Mouse (Mus musculus) limb, embryonic 10.5 days (tissue): ENCODE results near the gene Olfr557. TPM values are rescaled to one million over a fixed set of nuclear protein-coding genes. Genes with fewer than 3 reads are reported as not detected.
A peak's percentile ranks its signal among the peaks of the same experiment; 100 is the strongest.

Source experiments
- DNase-seq: peaks from one replicate; pipeline ENCODE4 v3.0.0-alpha.2; 2017; ENCODE audit warnings: low spot score
- H3K27ac ChIP-seq: fragments of 300-500 bp; sonication (generic); 2 replicates; pipeline ENCODE4 v1.5.1; 2016; ENCODE audit warnings: mild to moderate bottlenecking
- H3K27me3 ChIP-seq: fragments of 300-500 bp; sonication (generic); 2 replicates; pipeline ENCODE4 v1.6.1; 2016; ENCODE audit warnings: low read depth, mild to moderate bottlenecking; ENCODE audit not compliant: poor library complexity, severe bottlenecking
- H3K36me3 ChIP-seq: fragments of 300-500 bp; sonication (generic); 2 replicates; pipeline ENCODE4 v1.6.1; 2016; ENCODE audit warnings: mild to moderate bottlenecking, moderate library complexity
- H3K4me1 ChIP-seq: fragments of 300-500 bp; sonication (generic); 2 replicates; pipeline ENCODE4 v1.6.1; 2016
- H3K4me3 ChIP-seq: fragments of 300-500 bp; sonication (generic); 2 replicates; pipeline ENCODE4 v1.5.1; 2016; ENCODE audit warnings: mild to moderate bottlenecking, moderate library complexity
- H3K9me3 ChIP-seq: fragments of 300-500 bp; sonication (generic); replicated peaks from 2 replicates; pipeline ENCODE4 v1.6.1; 2016; ENCODE audit warnings: mild to moderate bottlenecking
- WGBS: fragments of 180-500 bp; shearing (Covaris S2); methylation state at CpG from one replicate; pipeline ENCODE4 v1.1.7; 2016; 5-methylcytosine and 5-hydroxymethylcytosine counted together
- polyA plus RNA-seq: library from polyadenylated mRNA; unstranded; fragments of >200 nt; fragmentation: Nextera tagmentation; extraction: Ambion mirVana; gene quantifications from 2 replicates; pipeline ENCODE4 v1.2.1, GENCODE M21; 2016

The Olfr557 gene
- not detected in 2 replicates for polyA plus RNA-seq

- Histone ChIP-seq H3K4me3 (no peak within 1 kb of the TSS), H3K36me3 (no peaks in the 10 kb centered on the region), H3K27ac (no peak within 1 kb of the TSS), H3K9me3 (no peaks in the 10 kb centered on the region), H3K27me3 (no peaks in the 10 kb centered on the region), H3K4me1 (no peaks in the 10 kb centered on the region)
- WGBS = 84% methylated on average over 5 of the region's 5 CpGs
- peak; percentile 62 for DNase-seq
These were observed at the start of gene Olfr557 for GRCm38 (mm10) chr7:102695358-102696125. Gene Olfr557 (plus strand): TSS chr7:102695910.

- no peaks in the 10 kb centered on the region for H3K27me3 ChIP-seq
- H3K36me3 ChIP-seq = no peaks in the 10 kb centered on the region
- no peak for DNase-seq
- H3K4me3 ChIP-seq = no peak within 1 kb of the TSS
- no peaks in the 10 kb centered on the region for H3K4me1 ChIP-seq
- H3K27ac ChIP-seq = no peak within 1 kb of the TSS
- H3K9me3 ChIP-seq = no peaks in the 10 kb centered on the region
- 71% methylated on average over 1 of the region's 1 CpGs for whole genome bisulfite sequencing
These were observed 37.2 kb upstream of the Olfr557 start, which contains the start of gene Olfr555 for GRCm38 (mm10) chr7:102658523-102658922. Gene Olfr555 (plus strand): TSS chr7:102658823.

- H3K27me3 ChIP-seq = no peaks in the 10 kb centered on the region
- WGBS = 56% methylated on average over 3 of the region's 3 CpGs
- H3K36me3 ChIP-seq = no peaks in the 10 kb centered on the region
- no peak within 1 kb of the TSS for H3K4me3 ChIP-seq
- no peak for DNase-seq
- no peak within 1 kb of the TSS for H3K27ac ChIP-seq
- H3K4me1 ChIP-seq = no peaks in the 10 kb centered on the region
- H3K9me3 ChIP-seq = no peaks in the 10 kb centered on the region
These were observed 31.1 kb upstream of the Olfr557 start, which contains the start of gene Olfr556 for GRCm38 (mm10) chr7:102664599-102664998. Gene Olfr556 (plus strand): TSS chr7:102664899.

GRCm38 (mm10) chr7:102665378-102665777 lies 30.3 kb upstream of the Olfr557 start:
- Histone ChIP-seq H3K27ac (no peak overlapping the region), H3K27me3 (no peaks in the 10 kb centered on the region), H3K9me3 (no peaks in the 10 kb centered on the region), H3K36me3 (no peaks in the 10 kb centered on the region), H3K4me3 (no peak overlapping the region), H3K4me1 (no peaks in the 10 kb centered on the region)
- WGBS = 41% methylated on average over 2 of the region's 2 CpGs
- DNase-seq = no peak

- no peaks in the 10 kb centered on the region for H3K4me1 ChIP-seq
- no peak for DNase-seq
- WGBS = 90% methylated on average over 2 of the region's 2 CpGs
- no peak overlapping the region for H3K4me3 ChIP-seq
- H3K27me3 ChIP-seq = no peaks in the 10 kb centered on the region
- H3K36me3 ChIP-seq = no peaks in the 10 kb centered on the region
- H3K27ac ChIP-seq = no peak overlapping the region
- no peaks in the 10 kb centered on the region for H3K9me3 ChIP-seq
These were observed 19.5 kb upstream of the Olfr557 start for GRCm38 (mm10) chr7:102676225-102676624.

GRCm38 (mm10) chr7:102681916-102682315 lies 13.8 kb upstream of the Olfr557 start:
- Histone ChIP-seq H3K36me3 (no peaks in the 10 kb centered on the region), H3K4me3 (no peak overlapping the region), H3K4me1 (no peaks in the 10 kb centered on the region), H3K27ac (no peak overlapping the region), H3K9me3 (no peaks in the 10 kb centered on the region), H3K27me3 (no peaks in the 10 kb centered on the region)
- 96% methylated on average over 1 of the region's 1 CpGs for WGBS
- DNase-seq = no peak

GRCm38 (mm10) chr7:102686944-102687501 lies 8.7 kb upstream of the Olfr557 start, which contains the start of gene Trim68:
Gene Trim68 (minus strand): TSS chr7:102687327.
- H3K9me3 ChIP-seq = no peaks in the 10 kb centered on the region
- H3K36me3 ChIP-seq = no peaks in the 10 kb centered on the region
- peaks cover 5% of the 10 kb centered on the region; the same call in 1 of the 2 replicates for H3K4me1 ChIP-seq
- peak within 1 kb of the TSS; percentile 90 for H3K27ac ChIP-seq
- under 1% methylated on average over 40 of the region's 40 CpGs for WGBS
- peak; percentile 91 for DNase-seq
- H3K4me3 ChIP-seq = peak within 1 kb of the TSS; percentile 69
- H3K27me3 ChIP-seq = no peaks in the 10 kb centered on the region

- DNase-seq = no peak
- Histone ChIP-seq H3K27me3 (no peaks in the 10 kb centered on the region), H3K4me1 (no peaks in the 10 kb centered on the region), H3K4me3 (no peak overlapping the region), H3K9me3 (no peaks in the 10 kb centered on the region), H3K36me3 (no peaks in the 10 kb centered on the region), H3K27ac (no peak overlapping the region)
- WGBS = 90% methylated on average over 7 of the region's 7 CpGs
These were observed 2.8 kb downstream of the Olfr557 start for GRCm38 (mm10) chr7:102698461-102698860.

- H3K36me3 ChIP-seq = no peaks in the 10 kb centered on the region
- DNase-seq = no peak
- no peaks in the 10 kb centered on the region for H3K9me3 ChIP-seq
- no peak within 1 kb of the TSS for H3K4me3 ChIP-seq
- no peaks in the 10 kb centered on the region for H3K4me1 ChIP-seq
- no peaks in the 10 kb centered on the region for H3K27me3 ChIP-seq
- H3K27ac ChIP-seq = no peak within 1 kb of the TSS
These were observed 6.2 kb downstream of the Olfr557 start, which contains the start of gene Olfr558 for GRCm38 (mm10) chr7:102701915-102702314. Gene Olfr558 (plus strand): TSS chr7:102702215.

GRCm38 (mm10) chr7:102718970-102719369 lies 23.3 kb downstream of the Olfr557 start, which contains the start of gene Olfr33:
Gene Olfr33 (minus strand): TSS chr7:102719070.
- Histone ChIP-seq H3K4me1 (no peaks in the 10 kb centered on the region), H3K4me3 (no peak within 1 kb of the TSS), H3K27ac (no peak within 1 kb of the TSS), H3K27me3 (no peaks in the 10 kb centered on the region), H3K9me3 (no peaks in the 10 kb centered on the region), H3K36me3 (no peaks in the 10 kb centered on the region)
- 58% methylated on average over 1 of the region's 1 CpGs for WGBS
- no peak for DNase-seq

GRCm38 (mm10) chr7:102727391-102727790 lies 31.7 kb downstream of the Olfr557 start, which contains the start of gene Olfr559:
Gene Olfr559 (minus strand): TSS chr7:102727491.
- Histone ChIP-seq H3K27me3 (no peaks in the 10 kb centered on the region), H3K4me3 (no peak within 1 kb of the TSS), H3K9me3 (no peaks in the 10 kb centered on the region), H3K27ac (no peak within 1 kb of the TSS), H3K36me3 (no peaks in the 10 kb centered on the region), H3K4me1 (no peaks in the 10 kb centered on the region)
- DNase-seq = no peak

GRCm38 (mm10) chr7:102733793-102734192 lies 38.1 kb downstream of the Olfr557 start:
- DNase-seq = no peak
- no peaks in the 10 kb centered on the region for H3K27me3 ChIP-seq
- no peaks in the 10 kb centered on the region for H3K9me3 ChIP-seq
- WGBS = 31% methylated on average over 1 of the region's 1 CpGs
- H3K27ac ChIP-seq = no peak overlapping the region
- no peak overlapping the region for H3K4me3 ChIP-seq
- no peaks in the 10 kb centered on the region for H3K4me1 ChIP-seq
- H3K36me3 ChIP-seq = no peaks in the 10 kb centered on the region

GRCm38 (mm10) chr7:102737705-102738104 lies 42.0 kb downstream of the Olfr557 start:
- WGBS = 68% methylated on average over 2 of the region's 2 CpGs
- H3K36me3 ChIP-seq = no peaks in the 10 kb centered on the region
- DNase-seq = no peak

More at GRCm38 (mm10) chr7:102737705-102738104, 42.0 kb downstream of the Olfr557 start:
- Histone ChIP-seq H3K4me3 (no peak overlapping the region), H3K4me1 (no peaks in the 10 kb centered on the region), H3K27ac (no peak overlapping the region), H3K27me3 (no peaks in the 10 kb centered on the region), H3K9me3 (no peaks in the 10 kb centered on the region)
